Mouse (Mus musculus) midbrain, embryonic 16.5 days (tissue): ENCODE results near the gene Cacnb4. TPM values are rescaled to one million over a fixed set of nuclear protein-coding genes. Genes with fewer than 3 reads are reported as not detected.

Experiments used
- ATAC-seq: fragments of 200-750 bp; cut with Nextera tagmentation; 2 replicates; pipeline ENCODE4 v1.8.0; 2017; ENCODE audit warnings: moderate TSS enrichment
- H3K27ac ChIP-seq: fragments of 300-500 bp; sonication (generic); 2 replicates; pipeline ENCODE4 v1.5.1; 2014; ENCODE audit warnings: mild to moderate bottlenecking, low read length, mixed read lengths
- H3K27me3 ChIP-seq: fragments of 300-500 bp; sonication (generic); 2 replicates; pipeline ENCODE4 v1.6.1; 2014; ENCODE audit warnings: low read depth, low read length, mixed read lengths; ENCODE audit not compliant: control insufficient read depth, insufficient read depth
- H3K36me3 ChIP-seq: fragments of 300-500 bp; sonication (generic); 2 replicates; pipeline ENCODE4 v1.6.1; 2014; ENCODE audit warnings: mild to moderate bottlenecking, low read length, moderate library complexity, mixed read lengths; ENCODE audit not compliant: control insufficient read depth, insufficient read depth
- H3K4me1 ChIP-seq: fragments of 300-500 bp; sonication (generic); 2 replicates; pipeline ENCODE4 v1.6.1; 2014; ENCODE audit warnings: mild to moderate bottlenecking, low read length, mixed read lengths; ENCODE audit not compliant: control insufficient read depth, insufficient read depth
- H3K4me2 ChIP-seq: fragments of 300-500 bp; sonication (generic); 2 replicates; pipeline ENCODE4 v1.6.1; 2014; ENCODE audit warnings: mild to moderate bottlenecking, low read length, mixed read lengths
- H3K4me3 ChIP-seq: fragments of 300-500 bp; sonication (generic); 2 replicates; pipeline ENCODE4 v1.5.1; 2014; ENCODE audit warnings: low read depth, mild to moderate bottlenecking, low read length, moderate library complexity, mixed read lengths
- H3K9ac ChIP-seq: fragments of 300-500 bp; sonication (generic); 2 replicates; pipeline ENCODE4 v1.6.1; 2014; ENCODE audit warnings: low read depth, low read length, mixed read lengths
- H3K9me3 ChIP-seq: fragments of 300-500 bp; sonication (generic); replicated peaks from 2 replicates; pipeline ENCODE4 v1.6.1; 2014; ENCODE audit warnings: mild to moderate bottlenecking, low read length, mixed read lengths; ENCODE audit not compliant: control insufficient read depth, poor library complexity, severe bottlenecking
- WGBS: fragments of 180-500 bp; shearing (Covaris S2); extraction: QIAGEN DNeasy Blood & Tissue Kit; methylation state at CpG from one replicate; pipeline ENCODE4 v1.1.7; 2014; 5-methylcytosine and 5-hydroxymethylcytosine counted together
- polyA plus RNA-seq: library from polyadenylated mRNA; unstranded; fragments of >200 nt; fragmentation: Nextera tagmentation; extraction: Ambion mirVana; gene quantifications from 2 replicates; pipeline ENCODE4 v1.2.1, GENCODE M21; 2015

Gene Cacnb4
- polyA plus RNA-seq, 1 experiment from 2014 or later, result 15.6 TPM

- ATAC-seq, result no peak
- H3K27ac ChIP-seq, result no peak overlapping the region
- no peak overlapping the region for H3K4me2 ChIP-seq
- 88% methylated on average over 5 of the region's 5 CpGs for WGBS
- no peak overlapping the region for H3K9ac ChIP-seq
- H3K4me1 ChIP-seq, result no peaks in the 10 kb centered on the region
- no peak overlapping the region for H3K4me3 ChIP-seq
- no peaks in the 10 kb centered on the region for H3K27me3 ChIP-seq
- H3K36me3 ChIP-seq, result peaks cover 22% of the 10 kb centered on the region
- H3K9me3 ChIP-seq, result no peaks in the 10 kb centered on the region
Observed at GRCm38 (mm10) chr2:52478501-52478900, 198.1 kb downstream of the Cacnb4 start.

- no peak overlapping the region for H3K4me3 ChIP-seq
- no peaks in the 10 kb centered on the region for H3K9me3 ChIP-seq
- H3K36me3 ChIP-seq, result peaks cover 24% of the 10 kb centered on the region
- no peak overlapping the region for H3K9ac ChIP-seq
- no peaks in the 10 kb centered on the region for H3K4me1 ChIP-seq
- no peaks in the 10 kb centered on the region for H3K27me3 ChIP-seq
- no peak overlapping the region for H3K27ac ChIP-seq
- no peak overlapping the region for H3K4me2 ChIP-seq
- 93% methylated on average over 13 of the region's 13 CpGs for WGBS
- ATAC-seq, result no peak
Observed at GRCm38 (mm10) chr2:52477550-52477907, 199.1 kb downstream of the Cacnb4 start.

GRCm38 (mm10) chr2:52476801-52477549 is 199.7 kb downstream of the Cacnb4 start:
- Histone ChIP-seq H3K27me3 (no peaks in the 10 kb centered on the region), H3K4me1 (no peaks in the 10 kb centered on the region)
- WGBS, result 83% methylated on average over 13 of the region's 13 CpGs

GRCm38 (mm10) chr2:52475854-52476253 is 200.8 kb downstream of the Cacnb4 start:
- Histone ChIP-seq H3K9me3 (no peaks in the 10 kb centered on the region), H3K4me3 (no peak overlapping the region), H3K27me3 (no peaks in the 10 kb centered on the region), H3K4me2 (no peak overlapping the region), H3K27ac (no peak overlapping the region), H3K4me1 (no peaks in the 10 kb centered on the region), H3K9ac (no peak overlapping the region), H3K36me3 (peaks cover 24% of the 10 kb centered on the region)
- 93% methylated on average over 4 of the region's 4 CpGs for WGBS
- no peak for ATAC-seq

More at GRCm38 (mm10) chr2:52476801-52477549, 199.7 kb downstream of the Cacnb4 start:
- H3K36me3 ChIP-seq, result peaks cover 24% of the 10 kb centered on the region
- H3K9me3 ChIP-seq, result no peaks in the 10 kb centered on the region
- H3K9ac ChIP-seq, result no peak overlapping the region
- H3K27ac ChIP-seq, result no peak overlapping the region
- ATAC-seq, result no peak
- no peak overlapping the region for H3K4me2 ChIP-seq
- no peak overlapping the region for H3K4me3 ChIP-seq

DNA sequence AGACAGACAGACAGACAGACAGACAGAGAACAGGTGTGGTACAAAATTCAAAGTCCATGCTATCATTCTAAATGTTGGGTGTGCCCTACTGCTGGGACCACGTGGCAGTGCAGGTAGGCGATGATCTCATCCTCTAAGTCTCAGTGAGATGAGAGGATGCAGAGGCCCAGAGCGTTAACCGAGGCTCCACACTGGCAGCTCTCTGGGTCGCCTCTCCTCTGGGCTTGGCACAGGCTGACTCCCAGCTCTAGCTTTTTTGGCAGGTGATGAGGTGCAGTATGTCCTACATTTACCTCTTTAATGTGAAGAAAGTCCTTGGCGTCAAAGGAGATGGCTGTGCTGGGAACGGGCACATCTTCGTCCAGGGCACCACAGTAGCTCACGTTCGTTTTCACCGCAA is 202.1 kb downstream of the Cacnb4 start:
- H3K9ac ChIP-seq, result no peak overlapping the region
- H3K27me3 ChIP-seq, result no peaks in the 10 kb centered on the region
- H3K9me3 ChIP-seq, result no peaks in the 10 kb centered on the region
- no peak for ATAC-seq
- 90% methylated on average over 11 of the region's 11 CpGs for WGBS
- no peak overlapping the region for H3K4me3 ChIP-seq
- no peak overlapping the region for H3K27ac ChIP-seq
- peaks cover 24% of the 10 kb centered on the region for H3K36me3 ChIP-seq
- H3K4me1 ChIP-seq, result no peaks in the 10 kb centered on the region
- no peak overlapping the region for H3K4me2 ChIP-seq

DNA sequence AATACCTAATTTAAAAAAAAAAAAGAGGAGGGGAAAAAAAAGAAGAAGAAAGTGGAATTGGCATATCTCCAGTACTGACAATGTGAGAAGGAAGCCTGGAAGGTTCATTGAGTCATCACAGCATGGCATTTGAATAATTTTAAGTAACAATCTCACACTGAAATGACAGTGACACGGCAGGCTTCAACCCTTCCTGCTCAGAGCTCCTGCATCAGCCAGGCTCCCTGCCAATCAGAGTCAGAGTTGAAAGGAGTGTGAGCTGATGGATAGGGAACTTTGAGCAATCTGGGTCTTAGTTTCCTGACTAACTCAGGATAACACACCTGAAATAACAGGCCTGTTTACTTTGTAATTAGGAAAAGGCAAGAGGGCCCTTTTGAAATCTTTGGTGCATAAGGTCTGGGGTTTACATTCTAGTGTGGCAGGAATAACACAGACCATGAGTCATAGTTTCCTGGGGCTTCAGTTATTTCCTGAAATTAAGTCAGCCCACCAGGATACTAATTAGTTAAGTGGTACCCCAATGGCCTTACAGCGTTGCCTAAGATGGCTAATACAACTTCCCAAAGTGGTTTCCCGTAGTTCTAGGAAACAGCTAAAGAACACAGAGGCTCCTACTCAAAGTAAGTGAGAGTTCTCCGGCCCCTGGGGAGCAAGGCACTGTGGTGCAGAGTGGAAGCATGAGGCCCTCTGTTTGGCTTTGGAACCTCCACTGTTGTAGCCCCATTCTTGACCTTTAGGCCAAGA is 204.9 kb downstream of the Cacnb4 start:
- H3K9me3 ChIP-seq, result no peaks in the 10 kb centered on the region
- ATAC-seq, result no peak
- H3K27me3 ChIP-seq, result no peaks in the 10 kb centered on the region
- peaks cover 21% of the 10 kb centered on the region for H3K36me3 ChIP-seq
- no peak overlapping the region for H3K4me3 ChIP-seq
- no peak overlapping the region for H3K27ac ChIP-seq
- H3K9ac ChIP-seq, result no peak overlapping the region
- no peaks in the 10 kb centered on the region for H3K4me1 ChIP-seq
- 59% methylated on average over 4 of the region's 4 CpGs for WGBS
- H3K4me2 ChIP-seq, result no peak overlapping the region

- no peak overlapping the region for H3K27ac ChIP-seq
- no peak overlapping the region for H3K4me2 ChIP-seq
- H3K9ac ChIP-seq, result no peak overlapping the region
- no peaks in the 10 kb centered on the region for H3K27me3 ChIP-seq
- no peaks in the 10 kb centered on the region for H3K9me3 ChIP-seq
- H3K4me3 ChIP-seq, result no peak overlapping the region
- ATAC-seq, result no peak
- H3K36me3 ChIP-seq, result peaks cover 14% of the 10 kb centered on the region
- no peaks in the 10 kb centered on the region for H3K4me1 ChIP-seq
- WGBS, result 89% methylated on average over 4 of the region's 4 CpGs
Observed at GRCm38 (mm10) chr2:52470044-52470560, 206.5 kb downstream of the Cacnb4 start.

GRCm38 (mm10) chr2:52467629-52468028 is 209.0 kb downstream of the Cacnb4 start:
- H3K9me3 ChIP-seq, result no peaks in the 10 kb centered on the region
- whole genome bisulfite sequencing, result 86% methylated on average over 6 of the region's 6 CpGs
- H3K36me3 ChIP-seq, result no peaks in the 10 kb centered on the region; the same call in 1 of the 2 replicates
- no peak overlapping the region for H3K4me3 ChIP-seq
- no peaks in the 10 kb centered on the region for H3K27me3 ChIP-seq
- no peak overlapping the region for H3K9ac ChIP-seq
- no peak for ATAC-seq
- H3K4me2 ChIP-seq, result no peak overlapping the region
- H3K4me1 ChIP-seq, result no peaks in the 10 kb centered on the region
- no peak overlapping the region for H3K27ac ChIP-seq
